Mouse (Mus musculus): ENCODE data around the gene Txnrd2.

DNA sequence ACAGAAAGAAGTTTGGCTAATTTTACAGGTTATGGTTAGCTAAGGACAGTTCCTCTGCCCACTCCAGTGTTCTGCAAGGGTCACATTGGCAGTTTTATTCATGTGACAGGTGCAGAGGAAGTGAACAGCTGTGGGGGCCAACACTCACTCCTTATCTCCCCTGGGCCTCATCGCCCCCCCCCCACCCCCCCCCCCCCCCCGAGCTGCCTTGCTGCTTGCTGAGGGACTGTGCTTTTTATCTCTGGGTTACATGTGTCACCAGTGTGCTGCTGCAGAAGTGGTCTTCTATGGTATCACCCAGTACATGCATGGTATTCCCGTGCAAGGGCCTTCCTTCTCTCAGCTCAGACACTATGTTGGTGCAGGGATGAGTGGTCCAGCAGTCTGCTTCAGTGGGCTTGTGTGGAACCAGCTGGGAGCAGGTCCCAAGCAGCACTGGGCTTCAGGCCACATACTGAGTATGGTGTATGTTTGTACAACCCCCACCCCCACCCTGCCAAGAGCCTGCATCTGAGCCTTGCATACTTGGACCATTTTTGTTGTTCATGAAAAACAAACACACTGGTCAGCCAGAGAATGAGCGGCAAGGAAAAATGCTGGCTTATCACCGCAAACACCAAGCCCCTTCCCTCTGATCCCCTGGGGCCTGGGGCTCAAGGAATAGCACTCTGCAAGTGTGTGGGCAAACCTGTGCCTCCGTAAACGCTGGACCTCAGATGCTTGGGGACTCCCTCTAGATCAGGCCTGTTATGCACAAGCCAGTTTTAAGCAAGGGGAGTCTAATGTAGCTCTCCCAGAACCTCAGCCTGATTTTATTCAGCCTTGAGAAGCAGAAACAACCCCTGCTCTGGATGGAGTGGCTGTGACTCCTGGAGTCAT is 38.2 kb upstream of the Txnrd2 start:
- no peak for TF ChIP-seq POLR2A (IDR thresholded peaks at IDR 0.05; ENCODE audit: borderline replicate concordance, low read depth, low read length)
- TF ChIP-seq CTCF (IDR thresholded peaks at IDR 0.05; ENCODE audit: low read depth, low read length): no peak
